Mouse (Mus musculus) forebrain, embryonic 15.5 days (tissue): ENCODE measurements at regions not wholly inside any gene's neighbourhood (a gene's known extent, or its start where the extent isn't known, plus 50 kb on each side); places are given as distances from the start of the nearest gene placed in this dataset.
A peak's percentile ranks its signal among the peaks of the same experiment; 100 is the strongest.

Source experiments
- ATAC-seq: fragments of 200-750 bp; cut with Nextera tagmentation; replicated peaks from 2 replicates; pipeline ENCODE4 v1.8.0; 2017; ENCODE audit warnings: mild to moderate bottlenecking, moderate TSS enrichment, moderate library complexity
- H3K27ac ChIP-seq: fragments of 300-500 bp; sonication (generic); replicated peaks from 2 replicates; pipeline ENCODE4 v1.5.1; 2015; ENCODE audit warnings: mild to moderate bottlenecking, inconsistent platforms
- H3K27me3 ChIP-seq: fragments of 300-500 bp; sonication (generic); 2 replicates; pipeline ENCODE4 v1.6.1; 2015; ENCODE audit warnings: inconsistent platforms
- H3K36me3 ChIP-seq: fragments of 300-500 bp; sonication (generic); 2 replicates; pipeline ENCODE4 v1.6.1; 2015; ENCODE audit warnings: mild to moderate bottlenecking, inconsistent platforms
- H3K4me1 ChIP-seq: fragments of 300-500 bp; sonication (generic); 2 replicates; pipeline ENCODE4 v1.6.1; 2015; ENCODE audit warnings: inconsistent platforms
- H3K4me2 ChIP-seq: fragments of 300-500 bp; sonication (generic); replicated peaks from 2 replicates; pipeline ENCODE4 v1.6.1; 2015; ENCODE audit warnings: mild to moderate bottlenecking, inconsistent platforms
- H3K4me3 ChIP-seq: fragments of 300-500 bp; sonication (generic); 2 replicates; pipeline ENCODE4 v1.5.1; 2015; ENCODE audit warnings: mild to moderate bottlenecking, inconsistent platforms
- H3K9ac ChIP-seq: fragments of 300-500 bp; sonication (generic); replicated peaks from 2 replicates; pipeline ENCODE4 v1.6.1; 2015; ENCODE audit warnings: mild to moderate bottlenecking, inconsistent platforms
- H3K9me3 ChIP-seq: fragments of 300-500 bp; sonication (generic); 2 replicates; pipeline ENCODE4 v1.6.1; 2016; ENCODE audit warnings: inconsistent platforms
- WGBS: fragments of 180-500 bp; shearing (Covaris S2); methylation state at CpG from one replicate; pipeline ENCODE4 v1.1.7; 2015; ENCODE audit warnings: mixed read lengths; 5-methylcytosine and 5-hydroxymethylcytosine counted together

GRCm38 (mm10) chr17:45318211-45319076 lies 115.1 kb downstream of the Cdc5l start:
- Histone ChIP-seq H3K27me3 (no peaks in the 10 kb centered on the region), H3K36me3 (no peaks in the 10 kb centered on the region), H3K27ac (no peak overlapping the region), H3K4me2 (no peak overlapping the region), H3K9me3 (no peaks in the 10 kb centered on the region), H3K4me3 (no peak overlapping the region), H3K4me1 (no peaks in the 10 kb centered on the region), H3K9ac (no peak overlapping the region)
- WGBS, result 86% methylated on average over 25 of the region's 25 CpGs
- ATAC-seq, result no peak

GRCm38 (mm10) chr17:45312510-45313266 lies 120.8 kb downstream of the Cdc5l start:
- Histone ChIP-seq H3K4me1 (peaks cover 4% of the 10 kb centered on the region; the same call in 1 of the 2 replicates), H3K9ac (no peak overlapping the region), H3K27me3 (no peaks in the 10 kb centered on the region), H3K4me3 (no peak overlapping the region), H3K9me3 (no peaks in the 10 kb centered on the region), H3K36me3 (no peaks in the 10 kb centered on the region), H3K4me2 (no peak overlapping the region), H3K27ac (no peak overlapping the region)
- 59% methylated on average over 5 of the region's 5 CpGs for WGBS
- peak; percentile 66; the same call in 1 of the 2 replicates for ATAC-seq

- Histone ChIP-seq H3K9ac (no peak overlapping the region), H3K27me3 (no peaks in the 10 kb centered on the region), H3K9me3 (no peaks in the 10 kb centered on the region), H3K4me1 (no peaks in the 10 kb centered on the region), H3K27ac (no peak overlapping the region), H3K36me3 (no peaks in the 10 kb centered on the region), H3K4me2 (no peak overlapping the region), H3K4me3 (no peak overlapping the region)
- 83% methylated on average over 7 of the region's 7 CpGs for WGBS
- ATAC-seq, result no peak
These were observed 127.0 kb downstream of the Cdc5l start for GRCm38 (mm10) chr17:45306506-45306905.

GRCm38 (mm10) chr17:45303183-45303582 lies 130.4 kb downstream of the Cdc5l start:
- Histone ChIP-seq H3K27ac (no peak overlapping the region), H3K4me3 (no peak overlapping the region), H3K9ac (no peak overlapping the region), H3K9me3 (no peaks in the 10 kb centered on the region), H3K4me1 (no peaks in the 10 kb centered on the region), H3K36me3 (no peaks in the 10 kb centered on the region), H3K27me3 (no peaks in the 10 kb centered on the region), H3K4me2 (no peak overlapping the region)
- ATAC-seq, result no peak
- WGBS, result 71% methylated on average over 6 of the region's 6 CpGs

- Histone ChIP-seq H3K9me3 (no peaks in the 10 kb centered on the region), H3K4me2 (no peak overlapping the region), H3K9ac (no peak overlapping the region), H3K36me3 (no peaks in the 10 kb centered on the region), H3K27ac (no peak overlapping the region), H3K4me1 (no peaks in the 10 kb centered on the region), H3K27me3 (no peaks in the 10 kb centered on the region), H3K4me3 (no peak overlapping the region)
- WGBS, result 56% methylated on average over 4 of the region's 4 CpGs
- ATAC-seq, result no peak
These were observed 135.2 kb downstream of the Cdc5l start for GRCm38 (mm10) chr17:45298355-45298754.

- Histone ChIP-seq H3K27ac (no peak overlapping the region), H3K36me3 (no peaks in the 10 kb centered on the region), H3K4me1 (no peaks in the 10 kb centered on the region), H3K4me2 (no peak overlapping the region), H3K27me3 (no peaks in the 10 kb centered on the region), H3K9me3 (no peaks in the 10 kb centered on the region), H3K9ac (no peak overlapping the region), H3K4me3 (no peak overlapping the region)
- 87% methylated on average over 3 of the region's 3 CpGs for WGBS
- no peak for ATAC-seq
These were observed 135.7 kb downstream of the Cdc5l start for GRCm38 (mm10) chr17:45297860-45298259.

- Histone ChIP-seq H3K36me3 (no peaks in the 10 kb centered on the region), H3K9ac (no peak overlapping the region), H3K4me2 (no peak overlapping the region), H3K9me3 (no peaks in the 10 kb centered on the region), H3K4me1 (no peaks in the 10 kb centered on the region), H3K4me3 (no peak overlapping the region), H3K27me3 (no peaks in the 10 kb centered on the region), H3K27ac (no peak overlapping the region)
- ATAC-seq, result no peak
- 90% methylated on average over 1 of the region's 1 CpGs for WGBS
These were observed 137.2 kb downstream of the Cdc5l start for GRCm38 (mm10) chr17:45296363-45296762.

- Histone ChIP-seq H3K4me2 (no peak overlapping the region), H3K4me1 (no peaks in the 10 kb centered on the region), H3K4me3 (no peak overlapping the region), H3K9ac (no peak overlapping the region), H3K27me3 (no peaks in the 10 kb centered on the region), H3K9me3 (no peaks in the 10 kb centered on the region), H3K27ac (no peak overlapping the region), H3K36me3 (no peaks in the 10 kb centered on the region)
- no peak for ATAC-seq
- 82% methylated on average over 4 of the region's 4 CpGs for WGBS
These were observed 138.7 kb downstream of the Cdc5l start for GRCm38 (mm10) chr17:45294886-45295285.

- H3K4me2 ChIP-seq, result no peak overlapping the region
- no peak overlapping the region for H3K9ac ChIP-seq
- no peaks in the 10 kb centered on the region for H3K36me3 ChIP-seq
- H3K27ac ChIP-seq, result no peak overlapping the region
- no peak for ATAC-seq
- no peaks in the 10 kb centered on the region for H3K9me3 ChIP-seq
- no peaks in the 10 kb centered on the region for H3K27me3 ChIP-seq
- H3K4me3 ChIP-seq, result no peak overlapping the region
- H3K4me1 ChIP-seq, result no peaks in the 10 kb centered on the region
- WGBS, result 90% methylated on average over 11 of the region's 11 CpGs
These were observed 139.2 kb downstream of the Cdc5l start for GRCm38 (mm10) chr17:45294256-45294865.

GRCm38 (mm10) chr17:45292883-45293282 lies 140.7 kb downstream of the Cdc5l start:
- no peaks in the 10 kb centered on the region for H3K9me3 ChIP-seq
- H3K4me3 ChIP-seq, result no peak overlapping the region
- no peaks in the 10 kb centered on the region for H3K27me3 ChIP-seq
- no peak overlapping the region for H3K9ac ChIP-seq
- H3K4me2 ChIP-seq, result no peak overlapping the region
- ATAC-seq, result no peak
- 87% methylated on average over 7 of the region's 7 CpGs for WGBS
- H3K4me1 ChIP-seq, result no peaks in the 10 kb centered on the region
- H3K36me3 ChIP-seq, result no peaks in the 10 kb centered on the region
- H3K27ac ChIP-seq, result no peak overlapping the region

- Histone ChIP-seq H3K27me3 (no peaks in the 10 kb centered on the region), H3K9me3 (no peaks in the 10 kb centered on the region), H3K36me3 (no peaks in the 10 kb centered on the region), H3K4me3 (no peak overlapping the region), H3K4me2 (no peak overlapping the region), H3K27ac (no peak overlapping the region), H3K9ac (no peak overlapping the region), H3K4me1 (no peaks in the 10 kb centered on the region)
- WGBS, result 71% methylated on average over 5 of the region's 5 CpGs
- no peak for ATAC-seq
These were observed 142.5 kb downstream of the Cdc5l start for GRCm38 (mm10) chr17:45291052-45291451.

- Histone ChIP-seq H3K27me3 (no peaks in the 10 kb centered on the region), H3K9me3 (no peaks in the 10 kb centered on the region), H3K4me1 (no peaks in the 10 kb centered on the region), H3K27ac (no peak overlapping the region), H3K4me3 (no peak overlapping the region), H3K4me2 (no peak overlapping the region), H3K9ac (no peak overlapping the region), H3K36me3 (no peaks in the 10 kb centered on the region)
- ATAC-seq, result no peak
- 92% methylated on average over 3 of the region's 3 CpGs for WGBS
These were observed 147.8 kb downstream of the Cdc5l start for GRCm38 (mm10) chr17:45285621-45286189.
